Mouse (Mus musculus) midbrain, embryonic 11.5 days (tissue): ENCODE measurements around the gene Krt16. TPM values are rescaled to one million over a fixed set of nuclear protein-coding genes. Genes with fewer than 3 reads are reported as not detected.

Source experiments
- ATAC-seq: fragments of 200-750 bp; cut with Nextera tagmentation; 2 replicates; pipeline ENCODE4 v1.8.0; 2017; ENCODE audit warnings: moderate TSS enrichment, moderate library complexity; ENCODE audit not compliant: low FRiP score
- DNase-seq: peaks from one replicate; pipeline ENCODE4 v3.0.0; 2015; ENCODE audit warnings: low spot score; ENCODE audit errors: missing footprints
- H3K27ac ChIP-seq: fragments of 300-500 bp; sonication (generic); 2 replicates; pipeline ENCODE4 v1.5.1; 2014; ENCODE audit warnings: low read depth, low read length
- H3K27me3 ChIP-seq: fragments of 300-500 bp; sonication (generic); 2 replicates; pipeline ENCODE4 v1.6.1; 2014; ENCODE audit warnings: mild to moderate bottlenecking, low read length, moderate library complexity, mixed read lengths; ENCODE audit not compliant: control insufficient read depth, insufficient read depth
- H3K36me3 ChIP-seq: fragments of 300-500 bp; sonication (generic); 2 replicates; pipeline ENCODE4 v1.6.1; 2014; ENCODE audit warnings: mild to moderate bottlenecking, low read length, moderate library complexity, mixed read lengths; ENCODE audit not compliant: control insufficient read depth, insufficient read depth
- H3K4me1 ChIP-seq: fragments of 300-500 bp; sonication (generic); 2 replicates; pipeline ENCODE4 v1.6.1; 2014; ENCODE audit warnings: low read length; ENCODE audit not compliant: control insufficient read depth, insufficient read depth
- H3K4me2 ChIP-seq: fragments of 300-500 bp; sonication (generic); 2 replicates; pipeline ENCODE4 v1.6.1; 2014; ENCODE audit warnings: mild to moderate bottlenecking, moderate library complexity
- H3K4me3 ChIP-seq: fragments of 300-500 bp; sonication (generic); 2 replicates; pipeline ENCODE4 v1.5.1; 2014; ENCODE audit warnings: low read depth, low read length
- H3K9ac ChIP-seq: fragments of 300-500 bp; sonication (generic); 2 replicates; pipeline ENCODE4 v1.6.1; 2014; ENCODE audit warnings: low read length
- H3K9me3 ChIP-seq: fragments of 300-500 bp; sonication (generic); 2 replicates; pipeline ENCODE4 v1.6.1; 2016; ENCODE audit warnings: low read length; ENCODE audit not compliant: control insufficient read depth
- WGBS: fragments of 180-500 bp; shearing (Covaris S2); extraction: QIAGEN DNeasy Blood & Tissue Kit; methylation state at CpG from one replicate; pipeline ENCODE4 v1.1.7; 2014; 5-methylcytosine and 5-hydroxymethylcytosine counted together
- polyA plus RNA-seq: library from polyadenylated mRNA; unstranded; fragments of >200 nt; fragmentation: Nextera tagmentation; extraction: Ambion mirVana; gene quantifications from 2 replicates; pipeline ENCODE4 v1.2.1, GENCODE M21; 2014

The Krt16 gene
- not detected in 2 replicates for polyA plus RNA-seq

- WGBS = 90% methylated on average over 7 of the region's 7 CpGs
- no peaks in the 10 kb centered on the region for H3K4me1 ChIP-seq
- no peak within 1 kb of the TSS for H3K27ac ChIP-seq
- no peak within 1 kb of the TSS for H3K4me3 ChIP-seq
- peak; percentile 1 for DNase-seq
- no peak within 1 kb of the TSS for H3K9ac ChIP-seq
- no peak within 1 kb of the TSS for H3K4me2 ChIP-seq
- ATAC-seq = no peak
- H3K36me3 ChIP-seq = no peaks in the 10 kb centered on the region
- no peaks in the 10 kb centered on the region for H3K9me3 ChIP-seq
- no peaks in the 10 kb centered on the region for H3K27me3 ChIP-seq
Measured at GRCm38 (mm10) chr11:100248852-100249465, at the start of gene Krt16. Krt16 (minus strand) TSS chr11:100248902.

GRCm38 (mm10) chr11:100297801-100298200 lies 49.1 kb upstream of the Krt16 start:
- DNase-seq (peak; percentile 87), ATAC-seq (no peak)
- Histone ChIP-seq H3K9ac (no peak overlapping the region), H3K27me3 (no peaks in the 10 kb centered on the region), H3K4me1 (no peaks in the 10 kb centered on the region), H3K36me3 (no peaks in the 10 kb centered on the region), H3K4me3 (no peak overlapping the region), H3K9me3 (no peaks in the 10 kb centered on the region), H3K27ac (no peak overlapping the region), H3K4me2 (no peak overlapping the region)
- 42% methylated on average over 5 of the region's 5 CpGs for WGBS

GRCm38 (mm10) chr11:100295308-100295707 lies 46.6 kb upstream of the Krt16 start:
- no peak overlapping the region for H3K9ac ChIP-seq
- ATAC-seq (peak; percentile 40; the same call in 1 of the 2 replicates), DNase-seq (peak; percentile 98)
- no peak overlapping the region for H3K4me3 ChIP-seq
- H3K27ac ChIP-seq = no peak overlapping the region
- H3K4me2 ChIP-seq = no peak overlapping the region
- H3K4me1 ChIP-seq = no peaks in the 10 kb centered on the region
- no peaks in the 10 kb centered on the region for H3K27me3 ChIP-seq
- H3K36me3 ChIP-seq = no peaks in the 10 kb centered on the region
- H3K9me3 ChIP-seq = no peaks in the 10 kb centered on the region
- 5% methylated on average over 10 of the region's 10 CpGs for WGBS

- Histone ChIP-seq H3K9me3 (no peaks in the 10 kb centered on the region), H3K4me3 (no peak overlapping the region), H3K9ac (no peak overlapping the region), H3K36me3 (no peaks in the 10 kb centered on the region), H3K4me2 (no peak overlapping the region), H3K27me3 (no peaks in the 10 kb centered on the region), H3K4me1 (no peaks in the 10 kb centered on the region), H3K27ac (no peak overlapping the region)
- no peak for ATAC-seq
- DNase-seq = no peak
- WGBS = 58% methylated on average over 6 of the region's 6 CpGs
Measured at GRCm38 (mm10) chr11:100292884-100293283, 44.2 kb upstream of the Krt16 start.

GRCm38 (mm10) chr11:100290235-100290634 lies 41.5 kb upstream of the Krt16 start:
- WGBS = 43% methylated on average over 5 of the region's 5 CpGs
- H3K27ac ChIP-seq = no peak overlapping the region
- H3K4me1 ChIP-seq = no peaks in the 10 kb centered on the region
- H3K9me3 ChIP-seq = no peaks in the 10 kb centered on the region
- H3K4me2 ChIP-seq = no peak overlapping the region
- H3K27me3 ChIP-seq = no peaks in the 10 kb centered on the region
- no peak for DNase-seq
- H3K9ac ChIP-seq = no peak overlapping the region
- ATAC-seq = no peak
- H3K4me3 ChIP-seq = no peak overlapping the region
- H3K36me3 ChIP-seq = no peaks in the 10 kb centered on the region

GRCm38 (mm10) chr11:100288942-100289341 lies 40.2 kb upstream of the Krt16 start:
- no peak overlapping the region for H3K9ac ChIP-seq
- no peaks in the 10 kb centered on the region for H3K9me3 ChIP-seq
- no peaks in the 10 kb centered on the region for H3K36me3 ChIP-seq
- ATAC-seq (no peak), DNase-seq (no peak)
- 91% methylated on average over 6 of the region's 6 CpGs for WGBS
- H3K27ac ChIP-seq = no peak overlapping the region
- no peaks in the 10 kb centered on the region for H3K27me3 ChIP-seq
- H3K4me3 ChIP-seq = no peak overlapping the region
- H3K4me1 ChIP-seq = no peaks in the 10 kb centered on the region
- no peak overlapping the region for H3K4me2 ChIP-seq

GRCm38 (mm10) chr11:100287024-100287423 lies 38.3 kb upstream of the Krt16 start:
- H3K4me3 ChIP-seq = no peak overlapping the region
- H3K9ac ChIP-seq = no peak overlapping the region
- H3K36me3 ChIP-seq = no peaks in the 10 kb centered on the region
- DNase-seq (no peak), ATAC-seq (no peak)
- H3K4me1 ChIP-seq = no peaks in the 10 kb centered on the region
- H3K27ac ChIP-seq = no peak overlapping the region
- 33% methylated on average over 10 of the region's 10 CpGs for WGBS
- no peaks in the 10 kb centered on the region for H3K9me3 ChIP-seq
- no peak overlapping the region for H3K4me2 ChIP-seq
- H3K27me3 ChIP-seq = no peaks in the 10 kb centered on the region

GRCm38 (mm10) chr11:100284988-100285387 lies 36.3 kb upstream of the Krt16 start:
- H3K27me3 ChIP-seq = no peaks in the 10 kb centered on the region
- 86% methylated on average over 4 of the region's 4 CpGs for WGBS
- H3K4me2 ChIP-seq = no peak overlapping the region
- no peaks in the 10 kb centered on the region for H3K36me3 ChIP-seq
- no peak overlapping the region for H3K4me3 ChIP-seq
- DNase-seq = no peak
- H3K9me3 ChIP-seq = no peaks in the 10 kb centered on the region
- no peak overlapping the region for H3K27ac ChIP-seq
- H3K4me1 ChIP-seq = no peaks in the 10 kb centered on the region
- no peak for ATAC-seq
- no peak overlapping the region for H3K9ac ChIP-seq

- Histone ChIP-seq H3K4me3 (no peak overlapping the region), H3K27me3 (no peaks in the 10 kb centered on the region), H3K4me1 (no peaks in the 10 kb centered on the region), H3K36me3 (no peaks in the 10 kb centered on the region), H3K27ac (no peak overlapping the region), H3K4me2 (no peak overlapping the region), H3K9me3 (no peaks in the 10 kb centered on the region), H3K9ac (no peak overlapping the region)
- WGBS = 25% methylated on average over 10 of the region's 10 CpGs
- ATAC-seq = peak; percentile 61
- peak; percentile 98 for DNase-seq
Measured at GRCm38 (mm10) chr11:100282549-100282948, 33.8 kb upstream of the Krt16 start.
